31 mouse cellular contexts compared by ENCODE assay signal in the genomic region with DNA sequence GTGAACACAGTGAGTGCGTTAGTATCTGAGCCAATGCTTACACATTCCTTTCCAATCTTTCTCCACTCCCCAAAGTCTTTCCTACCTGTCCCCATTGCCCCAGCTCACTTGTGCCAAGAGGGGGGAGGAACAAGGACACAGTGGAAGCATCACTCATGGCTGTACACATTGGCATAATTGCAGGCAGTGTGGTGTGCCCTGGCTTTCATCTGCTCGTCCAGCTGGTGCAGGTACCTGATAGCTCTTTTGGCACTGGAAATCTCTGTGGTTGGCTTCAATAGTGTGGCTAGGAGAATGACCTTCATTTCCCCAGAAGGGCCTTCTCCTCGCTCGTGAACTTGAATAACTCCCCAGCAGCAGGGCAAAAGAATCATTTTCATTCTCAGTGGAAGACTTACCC.
DNase-seq lines count a peak whose midpoint lies in the region; ATAC-seq and TF ChIP-seq lines count a peak whose summit lies in the region.
"Had no signal": no experiment of that assay in that cellular context is flagged by ENCODE, and none has a peak within 500 bp of the region (broad histone marks: within the 10 kb centered on the region; RNA-seq: fewer than 3 reads in every experiment).

No protein-coding gene starts in this region.

- H3K36me3 ChIP-seq in heart, embryonic 12.5 days, result no peaks in the 10 kb centered on the region
- no peaks in the 10 kb centered on the region for H3K36me3 ChIP-seq in midbrain, postnatal 0 days (ENCODE audit: insufficient read depth, low read length)
- no peaks in the 10 kb centered on the region for H3K36me3 ChIP-seq in midbrain, embryonic 11.5 days (ENCODE audit: control insufficient read depth, insufficient read depth, low read length)
- H3K36me3 ChIP-seq: embryonic facial prominence, embryonic 13.5 days; forebrain, embryonic 12.5 days; G1E; heart, embryonic 15.5 days; limb, embryonic 12.5 days; liver, embryonic 12.5 days; neural tube, embryonic 13.5 days had no signal

- DNase-seq in cerebellum, adult 18-20 months, result peak; percentile 2 to 4
- DNase-seq in heart, adult 9 months (ENCODE audit: low spot score in 2 of 2), result peak; percentile 6 to 25
- DNase-seq in midbrain, postnatal 0 days (ENCODE audit: low spot score), result peak; percentile 28
- no peak for DNase-seq in midbrain, embryonic 11.5 days (ENCODE audit: low spot score, missing footprints)
- DNase-seq in right cerebral cortex, postnatal 25 days, result no peak
- DNase-seq: adrenal gland, postnatal 25 days; B cell, adult 2 months; embryo, embryonic 11 days; heart, postnatal 4 days; kidney, postnatal 25 days; lung, adult 2 months; lung, postnatal 14 days; midbrain, embryonic 14.5 days; retina, postnatal 1 day; right cerebral cortex, postnatal 4 days; thymus, postnatal 14 days had no signal

- H3K27me3 ChIP-seq in heart, embryonic 12.5 days (replicated peaks), result no peaks in the 10 kb centered on the region
- H3K27me3 ChIP-seq in midbrain, postnatal 0 days (ENCODE audit: insufficient read depth, low read length), result no peaks in the 10 kb centered on the region
- H3K27me3 ChIP-seq in midbrain, embryonic 11.5 days (ENCODE audit: control insufficient read depth, insufficient read depth, low read length), result no peaks in the 10 kb centered on the region
- H3K27me3 ChIP-seq: CH12.LX; embryonic facial prominence, embryonic 13.5 days; forebrain, embryonic 12.5 days; heart, embryonic 15.5 days; limb, embryonic 12.5 days; liver, embryonic 12.5 days; neural tube, embryonic 13.5 days; Patski had no signal

- TF ChIP-seq CTCF in midbrain, postnatal 0 days (IDR thresholded peaks at IDR 0.05), result no peak

- H3K27ac ChIP-seq in heart, embryonic 12.5 days (ENCODE audit: poor library complexity, severe bottlenecking), result no peak overlapping the region
- no peak overlapping the region for H3K27ac ChIP-seq in midbrain, postnatal 0 days (ENCODE audit: low read depth, low read length)
- H3K27ac ChIP-seq in midbrain, embryonic 11.5 days (ENCODE audit: low read depth, low read length), result no peak overlapping the region
- H3K27ac ChIP-seq: embryonic facial prominence, embryonic 13.5 days; forebrain, embryonic 12.5 days; heart, embryonic 15.5 days; layer of hippocampus, adult 2 months; limb, embryonic 12.5 days; liver, embryonic 12.5 days; neural tube, embryonic 13.5 days had no signal

- H3K4me3 ChIP-seq in heart, embryonic 12.5 days, result no peak overlapping the region
- H3K4me3 ChIP-seq in midbrain, postnatal 0 days (ENCODE audit: low read depth, low read length), result no peak overlapping the region
- no peak overlapping the region for H3K4me3 ChIP-seq in midbrain, embryonic 11.5 days (ENCODE audit: low read depth, low read length)
- H3K4me3 ChIP-seq: embryonic facial prominence, embryonic 13.5 days; erythroblast, embryonic 14.5 days; forebrain, embryonic 12.5 days; heart, embryonic 15.5 days; layer of hippocampus, adult 2 months; limb, embryonic 12.5 days; liver, embryonic 12.5 days; myocyte; neural tube, embryonic 13.5 days had no signal

- ATAC-seq in cerebellum, adult (ENCODE audit: insufficient number of reproducible peaks, low FRiP score, low TSS enrichment), result no peak
- ATAC-seq in heart, embryonic 12.5 days (ENCODE audit: insufficient number of reproducible peaks, low FRiP score), result no peak
- ATAC-seq in midbrain, postnatal 0 days (ENCODE audit: low FRiP score), result no peak
- no peak for ATAC-seq in midbrain, embryonic 11.5 days (ENCODE audit: low FRiP score)
- ATAC-seq: intestine, postnatal 0 days; liver, embryonic 12.5 days; Patski had no signal

- H3K4me2 ChIP-seq in heart, embryonic 12.5 days, result no peak overlapping the region
- no peak overlapping the region for H3K4me2 ChIP-seq in midbrain, postnatal 0 days (ENCODE audit: low read depth, low read length, poor library complexity, severe bottlenecking)
- no peak overlapping the region for H3K4me2 ChIP-seq in midbrain, embryonic 11.5 days
- H3K4me2 ChIP-seq: embryonic facial prominence, embryonic 13.5 days; forebrain, embryonic 12.5 days; heart, embryonic 15.5 days; limb, embryonic 12.5 days; liver, embryonic 12.5 days; neural tube, embryonic 13.5 days had no signal

- no peaks in the 10 kb centered on the region for H3K9me3 ChIP-seq in heart, embryonic 12.5 days (replicated peaks)
- H3K9me3 ChIP-seq in midbrain, postnatal 0 days (ENCODE audit: low read length), result no peaks in the 10 kb centered on the region
- no peaks in the 10 kb centered on the region for H3K9me3 ChIP-seq in midbrain, embryonic 11.5 days (ENCODE audit: control insufficient read depth, low read length)
- H3K9me3 ChIP-seq: embryonic facial prominence, embryonic 13.5 days; forebrain, embryonic 12.5 days; heart, embryonic 15.5 days; limb, embryonic 12.5 days; liver, embryonic 12.5 days; neural tube, embryonic 13.5 days had no signal

- 70% methylated on average over 4 of the region's 4 CpGs for WGBS in heart, embryonic 12.5 days
- 86% methylated on average over 4 of the region's 4 CpGs for WGBS in midbrain, postnatal 0 days
- WGBS in midbrain, embryonic 11.5 days, result 85% methylated on average over 4 of the region's 4 CpGs

- H3K4me1 ChIP-seq in heart, embryonic 12.5 days (replicated peaks), result no peaks in the 10 kb centered on the region
- H3K4me1 ChIP-seq in midbrain, postnatal 0 days (ENCODE audit: insufficient read depth, low read length), result no peaks in the 10 kb centered on the region
- H3K4me1 ChIP-seq in midbrain, embryonic 11.5 days (ENCODE audit: control insufficient read depth, insufficient read depth, low read length), result no peaks in the 10 kb centered on the region
- H3K4me1 ChIP-seq: embryonic facial prominence, embryonic 13.5 days; forebrain, embryonic 12.5 days; heart, embryonic 15.5 days; limb, embryonic 12.5 days; liver, embryonic 12.5 days; neural tube, embryonic 13.5 days had no signal

- H3K9ac ChIP-seq in heart, embryonic 12.5 days, result no peak overlapping the region
- no peak overlapping the region for H3K9ac ChIP-seq in midbrain, postnatal 0 days (replicated peaks; ENCODE audit: low read length, poor library complexity, severe bottlenecking)
- no peak overlapping the region for H3K9ac ChIP-seq in midbrain, embryonic 11.5 days (ENCODE audit: low read length)
- H3K9ac ChIP-seq: embryonic facial prominence, embryonic 13.5 days; forebrain, embryonic 12.5 days; heart, embryonic 15.5 days; limb, embryonic 12.5 days; liver, embryonic 12.5 days; neural tube, embryonic 13.5 days had no signal

Comparison
In these comparisons a context has a peak if more than half of its experiments do, and no peak if none do; other contexts are left out.
1. DNase-seq: peak in cerebellum, adult 18-20 months (2 of 2), heart, adult 9 months (2 of 2) and midbrain, postnatal 0 days (single experiment); none in midbrain, embryonic 11.5 days (single experiment) and right cerebral cortex, postnatal 25 days (single experiment).